Mouse (Mus musculus): Measurements from ENCODE around the gene Tspan10.

The Tspan10 gene

DNA sequence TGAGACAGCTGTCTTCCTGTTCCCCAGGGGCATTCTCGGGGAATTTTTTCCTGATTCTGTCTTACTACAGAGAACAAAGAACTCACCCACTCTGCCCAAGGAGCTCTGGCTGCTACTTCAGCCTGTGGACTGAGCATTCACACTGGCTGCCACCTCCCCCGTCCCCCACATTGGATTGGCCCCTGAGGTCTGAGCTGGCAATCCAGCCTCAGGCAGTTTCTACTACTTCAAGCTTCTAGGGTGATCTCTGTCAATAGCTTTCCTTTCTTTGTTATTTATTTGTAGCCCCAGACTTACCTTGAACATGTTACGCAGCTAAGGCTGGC, 50.4 kb downstream of the Tspan10 start:
- DNase-seq (ENCODE audit: low spot score): no peak

DNA sequence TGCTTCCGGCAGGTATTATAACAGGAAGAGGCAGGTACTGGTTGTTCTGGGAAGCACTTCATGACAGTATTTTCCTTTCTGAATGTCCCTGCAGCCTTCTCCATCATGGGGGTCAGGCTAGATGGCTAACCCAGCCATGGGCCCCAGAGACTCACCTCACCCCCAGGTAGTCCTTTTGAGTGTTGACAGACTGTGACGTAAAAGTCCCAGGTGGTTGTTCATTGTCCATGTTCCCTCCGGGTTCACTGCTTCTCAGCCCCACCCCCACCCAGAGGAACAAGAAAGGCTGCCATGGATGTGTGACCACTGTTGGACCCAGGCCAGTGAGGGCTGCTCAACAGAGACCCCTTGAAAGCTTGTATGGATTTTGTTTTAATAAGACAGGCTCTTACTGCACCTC, 50.9 kb downstream of the Tspan10 start:
- no peak for DNase-seq (ENCODE audit: low spot score)

DNA sequence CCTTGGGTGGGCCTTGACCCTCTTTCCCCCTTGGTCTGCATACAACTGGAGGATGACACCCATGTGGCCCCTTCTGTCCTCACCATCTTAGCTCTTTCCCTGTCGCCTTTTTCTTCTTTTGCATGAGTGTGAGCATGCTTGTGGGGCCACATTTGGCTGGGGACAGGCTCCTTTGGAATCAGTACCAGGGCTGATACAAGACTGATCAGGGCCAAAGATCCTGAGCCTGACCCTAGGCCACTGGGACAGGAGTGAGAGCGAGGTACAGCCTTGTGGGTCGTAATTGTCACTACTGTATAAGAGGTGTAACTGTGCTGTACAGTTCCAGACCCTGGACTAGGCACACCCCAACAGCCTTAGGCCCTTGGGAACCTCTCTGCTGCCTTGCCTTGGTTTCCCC, 51.5 kb downstream of the Tspan10 start:
- DNase-seq (ENCODE audit: low spot score): no peak
